Mouse (Mus musculus): Measurements from ENCODE around the gene Has1. TPM values are rescaled to one million over a fixed set of nuclear protein-coding genes. Genes with fewer than 3 reads are reported as not detected.

The Has1 gene
- polyA plus RNA-seq (2012; rRNA removed), result 0.08 and 0.10 TPM in 2 replicates

DNA sequence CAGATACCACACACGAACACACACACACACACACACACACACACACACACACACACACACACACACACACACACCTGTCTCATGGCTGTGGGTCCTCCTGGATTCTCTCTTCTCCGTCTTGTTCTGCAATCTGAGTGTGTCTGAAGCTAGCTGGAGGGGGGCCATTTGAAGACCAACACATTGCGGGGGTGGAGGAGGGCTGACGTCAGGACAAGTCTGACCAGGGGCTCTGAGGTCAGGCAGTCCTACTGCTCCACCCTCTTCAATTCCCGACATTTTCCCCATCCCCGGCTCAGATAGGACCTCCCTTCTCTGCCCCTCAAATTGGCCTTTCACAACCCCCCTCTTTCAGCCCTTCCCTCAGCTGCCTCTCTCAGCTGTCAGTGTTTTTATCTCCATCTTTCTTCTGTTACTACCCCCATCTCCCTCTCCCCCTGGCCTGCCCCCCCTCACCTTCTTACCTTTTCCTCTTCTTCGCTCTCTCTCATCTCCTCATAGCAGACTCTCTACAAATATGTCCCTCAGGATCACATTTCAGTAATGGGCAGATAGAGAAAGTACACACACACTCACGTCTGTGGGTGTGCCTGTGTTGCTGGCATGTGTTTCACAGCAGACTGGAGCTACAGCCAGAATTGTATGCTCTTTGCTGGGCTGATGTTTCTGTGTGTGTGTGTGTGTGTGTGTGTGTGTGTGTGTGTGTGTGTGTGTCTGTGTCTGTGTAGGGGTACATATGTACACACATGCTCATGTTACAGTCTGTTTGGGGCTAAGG is at the start of gene Has1:
Gene Has1, minus strand, starts transcription at position 142 of the 775 bp plus-strand sequence.
- Histone ChIP-seq H3K27ac (ENCODE audit: insufficient read depth, low read depth, low read length) (no peak within 1 kb of the TSS), H3K4me3 (ENCODE audit: insufficient read depth, low read depth, low read length) (no peak within 1 kb of the TSS), H3K27me3 (replicated peaks; ENCODE audit: control insufficient read depth, insufficient read depth, low read length) (no peaks in the 10 kb centered on the region), H3K4me1 (ENCODE audit: control insufficient read depth, insufficient read depth, low read length) (no peaks in the 10 kb centered on the region), H3K36me3 (ENCODE audit: control insufficient read depth, insufficient read depth, low read length) (no peaks in the 10 kb centered on the region)
- no peak for TF ChIP-seq CTCF (conservative IDR thresholded peaks at IDR 0.05; ENCODE audit: insufficient read depth, insufficient read length, low read depth, low read length)
- DNase-seq, result no peak
- 39% methylated on average over 8 of the region's 8 CpGs for WGBS

DNA sequence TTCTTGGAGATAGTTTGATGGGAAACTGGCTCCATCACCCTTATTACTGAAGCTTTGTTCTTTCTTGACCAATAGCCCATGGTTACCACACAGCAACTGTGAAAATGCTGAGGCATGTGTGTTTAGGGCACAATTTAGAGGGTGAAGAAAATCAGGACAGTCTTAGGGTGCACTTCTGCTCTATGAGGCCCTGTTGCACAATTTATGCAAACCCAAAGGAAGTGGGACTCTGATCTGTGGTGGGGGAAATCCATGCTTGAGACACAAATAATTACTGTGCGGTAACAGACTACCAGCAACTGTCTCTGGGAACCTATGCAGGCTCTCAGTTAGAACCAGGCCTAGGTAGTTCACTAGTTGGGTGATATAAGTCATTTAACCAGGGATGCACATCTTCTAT is 45.8 kb upstream of the Has1 start:
- Histone ChIP-seq H3K4me1 (ENCODE audit: control insufficient read depth, insufficient read depth, low read length) (no peaks in the 10 kb centered on the region), H3K27me3 (replicated peaks; ENCODE audit: control insufficient read depth, insufficient read depth, low read length) (no peaks in the 10 kb centered on the region), H3K36me3 (ENCODE audit: control insufficient read depth, insufficient read depth, low read length) (no peaks in the 10 kb centered on the region), H3K27ac (ENCODE audit: insufficient read depth, low read depth, low read length) (no peak overlapping the region), H3K4me3 (ENCODE audit: insufficient read depth, low read depth, low read length) (no peak overlapping the region)
- WGBS, result 98% methylated on average over 1 of the region's 1 CpGs
- DNase-seq, result peak; percentile 2
- no peak for TF ChIP-seq POLR2A (IDR thresholded peaks at IDR 0.05; ENCODE audit: low read depth, low read length)
- no peak for TF ChIP-seq CTCF (conservative IDR thresholded peaks at IDR 0.05; ENCODE audit: insufficient read depth, insufficient read length, low read depth, low read length)

DNA sequence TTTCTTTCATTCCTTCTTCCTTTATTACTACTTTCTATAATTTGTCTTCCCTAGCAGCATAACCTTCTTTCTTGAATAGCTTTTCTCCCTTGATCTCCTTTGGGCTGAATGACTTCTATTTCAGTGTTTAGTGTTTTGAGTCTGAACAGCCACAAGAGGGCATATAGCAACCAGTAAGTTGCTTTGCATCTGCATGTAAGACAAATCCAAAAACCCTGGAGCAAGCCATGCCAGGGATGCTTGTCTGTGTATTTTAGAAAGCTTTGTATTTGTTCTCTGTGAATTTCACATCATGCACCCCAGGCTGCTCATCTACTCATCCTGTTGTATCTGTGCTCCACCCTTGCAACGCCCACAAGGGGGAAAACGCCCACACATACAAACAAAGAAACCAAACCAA is 44.3 kb upstream of the Has1 start:
- DNase-seq, result no peak
- Histone ChIP-seq H3K36me3 (ENCODE audit: control insufficient read depth, insufficient read depth, low read length) (no peaks in the 10 kb centered on the region), H3K4me1 (ENCODE audit: control insufficient read depth, insufficient read depth, low read length) (no peaks in the 10 kb centered on the region), H3K27ac (ENCODE audit: insufficient read depth, low read depth, low read length) (no peak overlapping the region), H3K27me3 (replicated peaks; ENCODE audit: control insufficient read depth, insufficient read depth, low read length) (no peaks in the 10 kb centered on the region), H3K4me3 (ENCODE audit: insufficient read depth, low read depth, low read length) (no peak overlapping the region)
- TF ChIP-seq CTCF (conservative IDR thresholded peaks at IDR 0.05; ENCODE audit: insufficient read depth, insufficient read length, low read depth, low read length), result no peak
- TF ChIP-seq POLR2A (IDR thresholded peaks at IDR 0.05; ENCODE audit: low read depth, low read length), result no peak
- WGBS, result 71% methylated on average over 2 of the region's 2 CpGs

DNA sequence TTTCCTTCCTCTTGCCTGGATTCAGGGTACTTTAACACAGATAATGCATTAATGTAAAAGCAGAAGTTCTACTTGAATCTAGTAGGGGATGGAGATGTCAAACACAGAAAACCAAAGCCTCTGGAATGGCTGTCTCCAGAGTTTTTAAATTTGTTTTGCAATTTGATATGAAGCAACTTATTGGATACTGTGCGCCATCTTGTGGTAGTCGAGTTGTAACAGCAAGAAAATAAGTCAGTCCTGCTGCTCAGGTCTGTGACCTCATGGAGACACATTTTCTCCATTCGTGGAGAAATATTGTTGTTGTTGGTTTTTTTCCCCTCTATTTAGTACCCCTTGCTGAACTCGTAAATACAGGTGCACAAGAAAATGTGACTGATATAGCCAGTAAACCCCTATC is 41.0 kb upstream of the Has1 start:
- no peak overlapping the region for H3K27ac ChIP-seq (ENCODE audit: insufficient read depth, low read depth, low read length)
- no peaks in the 10 kb centered on the region for H3K4me1 ChIP-seq (ENCODE audit: control insufficient read depth, insufficient read depth, low read length)
- H3K4me3 ChIP-seq (ENCODE audit: insufficient read depth, low read depth, low read length), result no peak overlapping the region
- 2% methylated on average over 4 of the region's 4 CpGs for WGBS
- TF ChIP-seq POLR2A (IDR thresholded peaks at IDR 0.05; ENCODE audit: low read depth, low read length), result no peak
- TF ChIP-seq CTCF (conservative IDR thresholded peaks at IDR 0.05; ENCODE audit: insufficient read depth, insufficient read length, low read depth, low read length), result peak; percentile 25; the same call in 1 of the 2 replicates
- H3K27me3 ChIP-seq (replicated peaks; ENCODE audit: control insufficient read depth, insufficient read depth, low read length), result no peaks in the 10 kb centered on the region
- H3K36me3 ChIP-seq (ENCODE audit: control insufficient read depth, insufficient read depth, low read length), result no peaks in the 10 kb centered on the region
- peak; percentile 64 for DNase-seq

DNA sequence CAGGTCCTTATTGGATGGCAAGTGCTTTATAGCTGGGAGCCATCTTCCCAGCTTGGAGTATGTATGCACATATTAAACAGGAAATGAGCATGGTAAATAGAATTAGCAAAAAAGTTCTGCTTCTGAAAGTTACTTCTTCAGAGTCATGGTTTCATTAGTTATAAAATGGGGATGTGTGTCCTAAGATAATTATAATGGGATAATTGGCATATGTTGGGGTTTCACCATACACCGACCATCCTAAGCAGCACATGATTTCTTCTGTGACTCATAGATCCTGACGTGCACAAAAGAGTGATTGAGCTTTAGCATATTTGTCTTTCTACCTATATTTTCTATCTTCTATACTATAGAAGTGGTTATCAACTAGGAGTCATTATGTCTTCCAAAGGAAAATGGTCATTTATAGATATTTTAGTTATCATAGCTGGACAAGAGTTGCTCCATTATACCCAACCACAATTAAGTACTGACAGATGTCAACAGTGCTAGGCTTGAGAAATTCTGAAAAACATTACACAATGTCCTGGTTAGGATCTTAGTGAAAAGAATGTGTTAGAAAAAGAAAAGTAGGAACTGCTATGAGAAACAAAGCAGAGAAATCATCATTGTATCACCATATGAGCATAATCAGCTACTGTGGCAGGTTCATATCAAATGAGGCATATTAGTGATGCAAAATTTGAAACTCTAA is 34.9 kb upstream of the Has1 start:
- DNase-seq, result no peak
- no peak overlapping the region for H3K27ac ChIP-seq (ENCODE audit: insufficient read depth, low read depth, low read length)
- no peaks in the 10 kb centered on the region for H3K36me3 ChIP-seq (ENCODE audit: control insufficient read depth, insufficient read depth, low read length)
- TF ChIP-seq POLR2A (IDR thresholded peaks at IDR 0.05; ENCODE audit: low read depth, low read length) (no peak), CTCF (conservative IDR thresholded peaks at IDR 0.05; ENCODE audit: insufficient read depth, insufficient read length, low read depth, low read length) (no peak)
- H3K4me1 ChIP-seq (ENCODE audit: control insufficient read depth, insufficient read depth, low read length), result no peaks in the 10 kb centered on the region
- 90% methylated on average over 2 of the region's 2 CpGs for WGBS
- no peaks in the 10 kb centered on the region for H3K27me3 ChIP-seq (replicated peaks; ENCODE audit: control insufficient read depth, insufficient read depth, low read length)
- H3K4me3 ChIP-seq (ENCODE audit: insufficient read depth, low read depth, low read length), result no peak overlapping the region

DNA sequence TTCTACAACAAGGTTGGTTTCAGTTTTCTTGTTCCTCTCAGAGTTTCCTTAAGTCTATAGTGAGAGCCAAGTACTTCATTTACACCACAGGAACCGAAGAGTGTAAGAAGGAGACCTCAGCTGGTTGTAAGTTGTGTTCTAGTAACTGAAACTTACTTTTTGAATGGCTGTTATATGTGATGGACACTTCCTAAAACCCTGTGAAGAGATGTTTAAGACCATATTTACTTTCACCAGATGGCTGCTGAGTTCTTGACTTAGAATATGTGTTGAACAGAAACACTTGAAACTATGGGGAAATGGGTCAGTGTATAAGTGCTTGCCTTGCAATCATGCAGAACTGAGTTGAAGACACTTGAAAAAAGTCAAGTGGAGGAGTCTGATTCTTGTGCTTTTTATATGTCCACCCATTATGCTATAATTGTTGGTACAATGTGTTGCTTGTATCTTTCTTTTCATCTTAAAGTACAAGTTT is 32.8 kb upstream of the Has1 start, which contains the start of the genes Fpr2 and Fpr3:
Gene Fpr2, plus strand, starts transcription at position 51 of the 475 bp plus-strand sequence.
Gene Fpr3, plus strand, starts transcription at position 79 of the 475 bp plus-strand sequence.
- no peak within 1 kb of the TSS for H3K4me3 ChIP-seq (ENCODE audit: insufficient read depth, low read depth, low read length)
- no peaks in the 10 kb centered on the region for H3K4me1 ChIP-seq (ENCODE audit: control insufficient read depth, insufficient read depth, low read length)
- no peaks in the 10 kb centered on the region for H3K36me3 ChIP-seq (ENCODE audit: control insufficient read depth, insufficient read depth, low read length)
- TF ChIP-seq CTCF (conservative IDR thresholded peaks at IDR 0.05; ENCODE audit: insufficient read depth, insufficient read length, low read depth, low read length) (no peak), POLR2A (IDR thresholded peaks at IDR 0.05; ENCODE audit: low read depth, low read length) (no peak)
- WGBS, result 79% methylated on average over 1 of the region's 1 CpGs
- H3K27ac ChIP-seq (ENCODE audit: insufficient read depth, low read depth, low read length), result no peak within 1 kb of the TSS
- no peaks in the 10 kb centered on the region for H3K27me3 ChIP-seq (replicated peaks; ENCODE audit: control insufficient read depth, insufficient read depth, low read length)
- no peak for DNase-seq

DNA sequence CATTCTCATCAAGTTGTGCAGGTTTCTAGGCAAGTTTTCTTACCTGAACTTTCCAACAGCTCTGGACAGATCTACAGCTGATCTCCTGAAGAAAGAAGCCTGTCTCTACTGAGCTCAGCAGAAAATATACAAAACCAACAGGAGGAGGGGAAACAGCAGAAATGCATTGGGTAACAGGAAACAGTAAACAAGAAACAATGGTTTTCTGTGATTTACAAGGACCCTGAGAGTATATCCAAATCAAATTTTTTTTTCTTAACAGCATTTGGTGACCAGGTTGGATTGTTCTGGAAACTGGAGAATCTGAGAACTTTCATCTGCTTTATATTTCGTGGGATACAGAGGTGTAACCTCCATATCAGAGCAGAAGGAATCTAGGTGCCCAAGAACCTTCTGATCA is 28.8 kb upstream of the Has1 start, which contains the start of gene Fpr1:
Gene Fpr1, minus strand, starts transcription at position 101 of the 400 bp plus-strand sequence.
- H3K4me1 ChIP-seq (ENCODE audit: control insufficient read depth, insufficient read depth, low read length), result no peaks in the 10 kb centered on the region
- TF ChIP-seq CTCF (conservative IDR thresholded peaks at IDR 0.05; ENCODE audit: insufficient read depth, insufficient read length, low read depth, low read length) (no peak), POLR2A (IDR thresholded peaks at IDR 0.05; ENCODE audit: low read depth, low read length) (no peak)
- H3K27me3 ChIP-seq (replicated peaks; ENCODE audit: control insufficient read depth, insufficient read depth, low read length), result no peaks in the 10 kb centered on the region
- no peak for DNase-seq
- no peak within 1 kb of the TSS for H3K4me3 ChIP-seq (ENCODE audit: insufficient read depth, low read depth, low read length)
- H3K27ac ChIP-seq (ENCODE audit: insufficient read depth, low read depth, low read length), result no peak within 1 kb of the TSS
- 57% methylated on average over 1 of the region's 1 CpGs for WGBS
- no peaks in the 10 kb centered on the region for H3K36me3 ChIP-seq (ENCODE audit: control insufficient read depth, insufficient read depth, low read length)

Data from kidney, adult 2 months (tissue).